Mouse (Mus musculus) adrenal gland, postnatal 25 days (tissue): ENCODE measurements at regions not wholly inside any gene's neighbourhood (a gene's known extent, or its start where the extent isn't known, plus 50 kb on each side); places are given as distances from the start of the nearest gene placed in this dataset.

Experiments
- DNase-seq: peaks from one replicate; pipeline ENCODE4 v3.0.0; 2021; ENCODE audit warnings: mixed read lengths

- no peak for DNase-seq
These were observed 158.2 kb downstream of the Gm10295 start for GRCm38 (mm10) chr7:71193131-71193530.

- DNase-seq, result no peak
These were observed 161.0 kb downstream of the Gm10295 start for GRCm38 (mm10) chr7:71190161-71190711.

DNA sequence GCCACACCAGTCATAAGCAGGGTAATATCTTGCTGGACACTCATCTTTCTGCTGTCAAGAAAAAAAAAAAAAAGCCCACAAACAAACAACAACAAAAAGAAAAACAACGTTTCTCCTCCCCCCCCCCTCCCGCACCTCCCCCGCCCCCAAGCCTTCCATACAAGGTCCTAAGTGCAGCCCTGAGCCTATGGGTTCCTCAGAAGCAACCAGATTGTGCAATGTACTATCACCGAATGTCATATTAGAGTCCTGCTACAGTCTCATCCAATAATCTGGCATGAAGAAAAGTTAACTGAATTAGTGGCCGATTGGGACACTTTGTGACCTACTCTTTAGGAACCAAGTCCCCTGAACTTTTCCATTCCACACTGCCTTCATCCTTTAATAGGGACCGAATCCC, 161.5 kb downstream of the Gm10295 start:
- DNase-seq, result no peak

- no peak for DNase-seq
These were observed 163.2 kb downstream of the Gm10295 start for GRCm38 (mm10) chr7:71188119-71188518.

GRCm38 (mm10) chr7:71174871-71175270, 176.4 kb downstream of the Gm10295 start:
- no peak for DNase-seq

- no peak for DNase-seq
These were observed 212.2 kb downstream of the Gm10295 start for GRCm38 (mm10) chr7:71139068-71139467.

- no peak for DNase-seq
These were observed 221.3 kb downstream of the Gm10295 start for GRCm38 (mm10) chr7:71129981-71130380.

- no peak for DNase-seq
These were observed 222.4 kb downstream of the Gm10295 start for GRCm38 (mm10) chr7:71128928-71129327.

DNA sequence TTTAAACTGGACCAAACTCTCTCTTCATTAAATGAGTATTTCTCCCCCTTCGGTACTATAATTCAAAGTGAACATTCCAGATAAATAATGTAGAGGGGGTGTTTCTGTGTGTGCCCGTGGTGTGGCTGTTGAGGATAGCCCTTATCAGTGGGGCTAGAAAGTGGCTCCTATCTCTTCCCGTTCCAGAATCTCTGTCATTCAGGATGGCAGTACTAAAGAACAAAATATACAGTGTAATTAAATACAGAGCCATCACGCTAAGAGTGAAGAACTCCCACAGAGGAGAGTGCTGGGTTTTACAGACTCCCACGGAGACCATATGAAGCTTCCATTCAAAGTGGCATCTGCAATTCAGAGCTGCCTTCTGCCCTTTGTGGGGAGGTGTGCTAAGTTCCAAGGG, 229.8 kb downstream of the Gm10295 start:
- no peak for DNase-seq

DNA sequence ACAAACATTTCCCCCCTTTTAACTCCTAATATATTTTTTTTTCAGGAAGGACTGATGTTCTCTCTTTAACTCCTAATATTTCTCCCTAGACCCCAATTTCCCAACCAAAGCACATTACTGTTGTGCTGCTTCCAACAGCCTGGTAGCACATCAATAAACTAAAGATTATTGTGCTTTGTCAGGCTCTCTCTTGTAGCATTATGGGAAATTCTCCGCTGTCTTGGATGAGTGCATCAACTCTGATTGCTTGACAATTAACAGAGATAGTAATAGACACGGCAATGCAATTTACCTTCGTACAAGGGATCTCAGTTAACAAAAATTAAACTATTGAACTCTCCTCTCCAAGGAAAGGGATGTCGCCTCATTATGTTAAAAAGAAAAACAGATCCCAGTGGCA, 230.3 kb downstream of the Gm10295 start:
- DNase-seq, result no peak

- no peak for DNase-seq
These were observed 231.3 kb downstream of the Gm10295 start for GRCm38 (mm10) chr7:71119987-71120386.

GRCm38 (mm10) chr7:71107101-71107500, 244.2 kb downstream of the Gm10295 start:
- DNase-seq, result no peak

DNA sequence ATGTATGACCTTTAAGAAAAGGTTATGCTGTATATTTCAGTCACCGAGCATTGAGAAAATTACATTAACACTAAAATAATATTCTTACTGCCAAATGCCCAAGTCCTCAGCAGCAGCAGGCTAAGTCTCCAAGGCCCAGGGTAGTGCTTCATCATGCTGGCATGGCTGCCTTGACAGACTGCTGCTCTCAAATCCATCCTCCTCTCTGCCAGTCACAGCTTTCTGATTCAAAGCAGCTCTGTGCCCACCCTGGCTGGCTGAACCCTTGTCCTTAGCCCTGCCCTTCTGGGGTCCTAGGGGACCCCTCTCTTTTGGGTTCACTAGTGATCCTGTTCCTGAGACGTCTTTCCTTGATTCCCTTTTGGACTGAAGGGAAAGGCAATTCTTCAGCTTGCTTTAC, 251.0 kb downstream of the Gm10295 start:
- DNase-seq, result no peak

DNA sequence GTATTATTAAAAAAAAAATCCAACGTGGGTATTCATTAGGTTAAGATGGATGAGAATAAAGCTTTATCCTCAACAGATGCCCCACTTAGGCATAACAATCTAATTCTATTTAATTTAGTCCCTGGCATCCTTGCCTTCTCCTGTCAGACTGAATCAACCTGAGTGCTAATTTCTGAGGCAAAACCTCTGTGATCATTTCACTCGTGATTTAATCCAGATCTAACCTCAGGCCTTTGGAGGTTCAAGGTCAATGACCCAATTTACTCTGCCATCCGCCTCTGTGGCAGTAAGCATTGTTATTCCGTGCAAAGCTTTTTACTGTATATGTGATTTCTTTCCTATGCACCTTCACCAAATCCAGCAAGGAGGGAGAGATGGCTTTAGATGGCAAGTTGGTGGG, 253.0 kb downstream of the Gm10295 start:
- DNase-seq, result no peak

GRCm38 (mm10) chr7:71093301-71093939, 257.9 kb downstream of the Gm10295 start:
- DNase-seq, result no peak

DNA sequence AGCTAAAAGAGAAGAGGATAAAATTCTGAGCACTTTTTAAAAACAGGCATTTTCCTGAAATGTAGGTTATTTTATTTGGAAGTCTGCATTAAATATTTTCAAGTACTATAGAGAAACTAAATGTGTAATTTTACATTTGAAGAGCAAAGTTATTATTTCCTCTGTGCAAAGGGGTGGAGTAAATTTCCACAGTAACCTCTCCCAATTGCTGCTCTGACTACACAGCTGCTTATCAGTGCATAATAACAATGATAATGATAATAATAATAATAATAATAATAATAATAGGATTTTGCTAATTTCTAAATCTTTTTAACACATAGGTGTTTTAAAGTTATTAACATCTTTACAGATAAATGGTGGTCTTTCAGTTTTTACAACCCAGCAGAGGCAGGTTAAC, 258.5 kb downstream of the Gm10295 start:
- no peak for DNase-seq

DNA sequence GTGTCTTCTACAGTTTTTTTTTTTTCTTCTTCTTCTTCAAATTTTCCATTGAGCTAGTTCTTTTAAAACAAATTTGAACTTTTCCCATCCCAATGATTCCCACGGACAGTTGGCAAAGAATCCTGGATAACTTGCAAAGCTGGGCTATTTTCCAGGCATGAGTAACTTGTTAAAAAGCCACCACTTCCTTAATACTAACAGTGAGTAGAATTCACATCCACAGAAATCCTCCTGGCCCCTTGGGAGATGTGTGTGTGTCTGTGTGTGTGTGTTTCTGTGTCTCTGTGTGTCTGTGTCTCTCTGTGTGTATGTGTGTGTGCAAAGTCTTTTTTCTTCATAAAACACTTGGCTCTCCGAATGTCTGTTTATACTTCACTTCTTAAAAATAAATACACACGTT, 259.0 kb downstream of the Gm10295 start:
- no peak for DNase-seq

DNA sequence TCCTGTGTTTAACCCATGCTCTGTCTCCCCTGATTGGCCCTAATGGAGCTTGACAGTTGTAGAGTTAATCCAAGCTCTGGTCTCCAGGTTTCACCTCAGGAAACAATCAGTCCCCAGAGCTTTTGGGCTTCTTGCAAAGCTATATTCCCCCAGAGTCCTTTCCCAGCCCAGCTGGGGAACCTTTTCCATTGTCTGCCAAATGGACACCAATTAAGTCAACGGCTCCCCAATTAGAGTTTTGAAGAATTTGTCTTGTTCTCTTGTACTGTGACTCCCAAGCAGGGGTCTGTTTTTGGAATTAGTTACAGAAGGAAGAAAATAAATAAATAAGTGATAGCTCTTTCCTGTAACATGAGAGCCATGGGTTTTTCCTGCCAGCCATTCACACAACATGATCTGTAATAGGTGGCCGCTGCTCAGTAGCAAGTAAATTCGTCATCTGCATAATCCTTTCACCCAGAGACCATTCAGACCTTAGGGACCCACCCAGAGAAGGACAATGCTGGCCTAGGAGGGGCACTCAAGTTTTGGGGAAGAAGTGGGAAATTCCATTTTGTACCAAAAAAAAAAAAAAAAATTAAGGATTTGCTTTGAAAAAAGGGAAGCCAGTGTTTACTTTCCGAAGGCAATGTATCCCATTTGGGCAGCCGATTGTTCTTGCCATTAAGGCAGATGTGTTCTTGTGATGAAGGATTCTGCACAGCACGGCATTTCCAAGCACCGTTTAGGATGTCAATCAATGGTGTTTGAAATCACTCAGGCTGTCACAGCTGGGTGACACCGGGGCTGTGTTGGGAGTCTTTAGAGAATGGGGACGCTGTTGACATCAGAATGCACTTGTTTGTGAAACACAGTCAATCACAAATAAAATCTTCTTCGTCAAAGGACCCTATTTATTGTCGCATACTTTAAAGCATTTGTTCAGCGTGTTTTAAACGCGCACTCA, 286.6 kb downstream of the Gm10295 start:
- no peak for DNase-seq

GRCm38 (mm10) chr7:71050825-71051224, 300.5 kb downstream of the Gm10295 start:
- no peak for DNase-seq

DNA sequence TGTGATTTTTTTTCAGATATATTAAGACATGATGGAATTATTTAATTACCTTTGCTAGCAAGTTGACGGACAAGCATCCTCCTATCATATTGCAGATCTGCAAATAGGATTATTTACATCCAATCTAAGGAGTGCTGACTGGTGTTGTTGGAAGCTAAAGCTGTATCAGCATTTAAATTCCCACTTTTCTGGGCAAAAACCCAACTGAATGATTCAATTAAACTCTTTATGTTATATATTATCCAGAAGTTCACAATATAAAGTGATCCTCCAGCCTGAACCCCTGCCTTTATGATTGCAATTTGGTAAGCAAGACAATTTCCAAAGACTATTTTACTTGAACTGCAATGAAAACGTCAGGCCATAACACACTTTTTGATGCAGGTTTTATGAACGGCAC, 304.1 kb downstream of the Gm10295 start:
- DNase-seq, result no peak

DNA sequence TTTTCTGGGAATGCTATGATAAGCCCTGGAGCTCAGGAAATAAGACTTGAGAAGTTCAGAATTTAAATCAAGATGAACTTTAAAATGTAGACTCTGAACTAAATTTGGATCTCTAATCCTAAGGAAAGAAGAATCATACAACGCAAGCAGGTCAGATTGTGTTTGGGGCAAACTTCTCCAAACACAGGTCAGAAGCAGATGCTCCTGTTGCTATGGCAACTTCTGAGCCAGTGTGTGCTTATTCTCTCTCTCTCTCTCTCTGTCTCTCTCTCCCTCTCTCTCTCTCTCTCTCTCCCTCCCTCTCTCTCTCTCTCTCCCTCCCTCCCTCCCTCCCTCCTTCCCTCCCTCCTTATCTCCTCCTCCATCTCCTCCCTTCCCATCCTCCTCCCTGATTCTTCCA, 304.7 kb downstream of the Gm10295 start:
- no peak for DNase-seq

GRCm38 (mm10) chr7:71043789-71044188, 307.5 kb downstream of the Gm10295 start:
- no peak for DNase-seq

GRCm38 (mm10) chr7:71043128-71043527, 308.2 kb downstream of the Gm10295 start:
- DNase-seq, result no peak
